Mouse (Mus musculus) stomach, postnatal 0 days (tissue): ENCODE measurements around the gene Slc17a8. TPM values are rescaled to one million over a fixed set of nuclear protein-coding genes. Genes with fewer than 3 reads are reported as not detected.

Experiments
- ATAC-seq: fragments of 200-750 bp; cut with Nextera tagmentation; 2 replicates; pipeline ENCODE4 v1.8.0; 2017; ENCODE audit not compliant: low FRiP score, low TSS enrichment
- DNase-seq: peaks from one replicate; pipeline ENCODE4 v3.0.0-alpha.2; 2016; ENCODE audit warnings: low spot score
- H3K27ac ChIP-seq: fragments of 300-500 bp; sonication (generic); replicated peaks from 2 replicates; pipeline ENCODE4 v1.5.1; 2014; ENCODE audit warnings: mild to moderate bottlenecking, control low read depth
- H3K27me3 ChIP-seq: fragments of 300-500 bp; sonication (generic); 2 replicates; pipeline ENCODE4 v1.6.1; 2014; ENCODE audit warnings: low read length; ENCODE audit not compliant: control insufficient read depth, insufficient read depth
- H3K36me3 ChIP-seq: fragments of 300-500 bp; sonication (generic); 2 replicates; pipeline ENCODE4 v1.6.1; 2014; ENCODE audit warnings: low read length, mixed read lengths; ENCODE audit not compliant: control insufficient read depth, insufficient read depth
- H3K4me1 ChIP-seq: fragments of 300-500 bp; sonication (generic); replicated peaks from 2 replicates; pipeline ENCODE4 v1.6.1; 2014; ENCODE audit warnings: antibody characterized with exemption; ENCODE audit not compliant: control insufficient read depth, insufficient read depth
- H3K4me2 ChIP-seq: fragments of 300-500 bp; sonication (generic); replicated peaks from 2 replicates; pipeline ENCODE4 v1.6.1; 2014; ENCODE audit warnings: low read depth, mild to moderate bottlenecking, control low read depth, moderate library complexity
- H3K4me3 ChIP-seq: fragments of 300-500 bp; sonication (generic); 2 replicates; pipeline ENCODE4 v1.5.1; 2014; ENCODE audit warnings: low read depth, low read length, control low read depth
- H3K9ac ChIP-seq: fragments of 300-500 bp; sonication (generic); 2 replicates; pipeline ENCODE4 v1.6.1; 2014; ENCODE audit warnings: mild to moderate bottlenecking, low read length, control low read depth, mixed read lengths
- H3K9me3 ChIP-seq: fragments of 300-500 bp; sonication (generic); 2 replicates; pipeline ENCODE4 v1.6.1; 2016; ENCODE audit warnings: low read length; ENCODE audit not compliant: control insufficient read depth
- CTCF ChIP-seq: IDR thresholded peaks from 2 replicates; pipeline ENCODE4 v1.5.1; 2016; ENCODE audit warnings: antibody characterized with exemption, low read depth, mild to moderate bottlenecking, moderate library complexity
- EP300 ChIP-seq: optimal IDR thresholded peaks from 2 replicates; pipeline ENCODE3; 2016; ENCODE audit warnings: antibody characterized with exemption
- WGBS: fragments of 180-500 bp; shearing (Covaris S2); extraction: QIAGEN DNeasy Blood & Tissue Kit; methylation state at CpG from one replicate; pipeline ENCODE4 v1.1.7; 2014; 5-methylcytosine and 5-hydroxymethylcytosine counted together
- polyA plus RNA-seq: library from polyadenylated mRNA; unstranded; fragments of >200 nt; fragmentation: Nextera tagmentation; extraction: Ambion mirVana; gene quantifications from 2 replicates; pipeline ENCODE4 v1.2.1, GENCODE M21; 2015

Gene Slc17a8
- polyA plus RNA-seq, 1 experiment from 2014 or later = not detected

DNA sequence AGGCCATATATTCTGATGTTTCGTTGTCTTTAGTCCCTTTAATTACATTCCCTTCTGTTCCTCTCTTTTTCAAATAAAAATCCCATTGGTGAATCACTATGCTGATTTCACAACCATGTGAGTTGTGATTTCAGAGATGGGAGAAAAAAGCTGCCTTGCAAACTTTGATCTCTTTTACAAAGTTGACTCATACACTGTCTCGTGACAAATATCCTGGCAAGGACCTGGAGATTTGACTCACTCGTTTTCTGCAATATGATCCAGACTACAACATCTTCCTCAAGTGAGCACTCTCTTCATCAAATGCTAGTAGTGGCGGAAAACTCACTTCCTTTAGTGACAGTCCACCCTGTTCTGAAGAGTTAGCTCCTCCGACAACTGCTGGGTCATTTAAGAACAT is 21.7 kb downstream of the Slc17a8 start:
- ATAC-seq (no peak), DNase-seq (no peak)
- H3K9ac ChIP-seq = no peak overlapping the region
- no peak overlapping the region for H3K4me3 ChIP-seq
- TF ChIP-seq CTCF (no peak), EP300 (no peak)
- H3K4me1 ChIP-seq = no peaks in the 10 kb centered on the region
- no peaks in the 10 kb centered on the region for H3K9me3 ChIP-seq
- WGBS = 52% methylated on average over 5 of the region's 5 CpGs
- no peak overlapping the region for H3K27ac ChIP-seq
- H3K36me3 ChIP-seq = no peaks in the 10 kb centered on the region
- no peak overlapping the region for H3K4me2 ChIP-seq
- no peaks in the 10 kb centered on the region for H3K27me3 ChIP-seq

DNA sequence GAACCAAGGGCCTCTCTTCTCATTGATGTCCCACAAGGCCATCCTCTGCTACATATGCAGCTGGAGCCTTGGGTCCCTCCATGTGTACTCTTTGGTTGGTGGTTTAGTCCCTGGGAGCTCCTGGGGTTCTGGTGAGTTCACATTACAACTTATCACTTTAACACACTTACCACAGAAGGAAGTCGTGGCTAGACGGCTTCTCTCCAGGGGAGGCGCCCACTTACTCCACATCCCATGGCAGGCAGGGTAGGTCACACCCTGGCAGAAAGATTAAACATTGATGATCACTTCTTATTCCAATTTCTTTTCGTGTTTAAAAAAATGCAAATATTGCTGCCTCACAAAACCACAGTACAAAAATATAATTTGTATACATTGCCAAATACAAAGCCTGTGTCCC is 23.8 kb downstream of the Slc17a8 start:
- H3K9ac ChIP-seq = no peak overlapping the region
- no peak for TF ChIP-seq CTCF
- no peak for TF ChIP-seq EP300
- H3K27me3 ChIP-seq = no peaks in the 10 kb centered on the region
- no peak overlapping the region for H3K4me3 ChIP-seq
- no peak overlapping the region for H3K4me2 ChIP-seq
- ATAC-seq = no peak
- no peak for DNase-seq
- no peak overlapping the region for H3K27ac ChIP-seq
- no peaks in the 10 kb centered on the region for H3K9me3 ChIP-seq
- no peaks in the 10 kb centered on the region for H3K36me3 ChIP-seq
- H3K4me1 ChIP-seq = no peaks in the 10 kb centered on the region
- 69% methylated on average over 4 of the region's 4 CpGs for WGBS

DNA sequence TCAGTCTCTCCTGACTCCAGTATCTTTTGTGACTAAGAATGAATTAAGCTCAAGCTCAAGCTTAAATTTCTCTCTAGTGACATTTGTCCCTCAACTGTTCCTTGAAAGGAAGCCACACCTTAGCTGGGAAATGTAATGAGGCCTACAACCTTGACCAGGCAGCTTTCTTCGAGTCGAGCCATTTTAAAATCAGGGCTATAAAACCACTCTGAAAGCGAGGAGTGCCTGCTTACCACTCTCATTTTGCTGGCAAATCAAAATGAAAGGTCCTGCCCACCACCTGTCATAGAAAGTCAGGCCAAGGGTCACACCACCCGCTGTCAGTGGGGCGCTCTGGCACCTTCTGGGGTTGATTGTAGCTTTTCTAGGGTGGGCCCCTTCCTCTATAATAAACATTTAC is 25.1 kb downstream of the Slc17a8 start:
- Histone ChIP-seq H3K4me1 (no peaks in the 10 kb centered on the region), H3K4me2 (no peak overlapping the region), H3K36me3 (no peaks in the 10 kb centered on the region), H3K9ac (no peak overlapping the region), H3K27me3 (no peaks in the 10 kb centered on the region), H3K9me3 (no peaks in the 10 kb centered on the region), H3K4me3 (no peak overlapping the region), H3K27ac (no peak overlapping the region)
- no peak for DNase-seq
- no peak for ATAC-seq
- TF ChIP-seq CTCF (no peak), EP300 (no peak)
- 86% methylated on average over 5 of the region's 5 CpGs for WGBS

DNA sequence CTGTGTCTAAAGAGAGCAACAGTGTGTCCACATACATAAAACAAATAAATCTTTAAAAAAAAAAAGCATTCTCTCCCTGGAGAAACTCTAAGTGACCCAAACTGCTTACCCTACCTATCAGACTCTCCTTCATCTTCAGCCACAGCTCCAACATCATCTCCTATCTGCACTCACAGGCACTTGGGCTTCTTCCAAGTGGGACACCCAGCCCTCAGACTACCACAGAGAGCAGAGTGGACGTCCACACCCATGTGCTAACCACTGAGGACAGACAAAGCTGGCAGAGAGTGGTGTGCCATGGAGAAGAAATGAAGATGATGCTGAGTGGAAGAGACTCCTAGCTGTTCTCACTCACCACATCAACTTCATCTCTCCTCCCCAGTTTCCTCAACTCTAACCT is 25.5 kb downstream of the Slc17a8 start:
- ATAC-seq = no peak
- no peak for DNase-seq
- H3K4me2 ChIP-seq = no peak overlapping the region
- 61% methylated on average over 1 of the region's 1 CpGs for WGBS
- no peaks in the 10 kb centered on the region for H3K4me1 ChIP-seq
- H3K4me3 ChIP-seq = no peak overlapping the region
- H3K9me3 ChIP-seq = no peaks in the 10 kb centered on the region
- TF ChIP-seq EP300 = no peak
- no peak for TF ChIP-seq CTCF
- H3K36me3 ChIP-seq = no peaks in the 10 kb centered on the region
- H3K9ac ChIP-seq = no peak overlapping the region
- no peak overlapping the region for H3K27ac ChIP-seq
- no peaks in the 10 kb centered on the region for H3K27me3 ChIP-seq

DNA sequence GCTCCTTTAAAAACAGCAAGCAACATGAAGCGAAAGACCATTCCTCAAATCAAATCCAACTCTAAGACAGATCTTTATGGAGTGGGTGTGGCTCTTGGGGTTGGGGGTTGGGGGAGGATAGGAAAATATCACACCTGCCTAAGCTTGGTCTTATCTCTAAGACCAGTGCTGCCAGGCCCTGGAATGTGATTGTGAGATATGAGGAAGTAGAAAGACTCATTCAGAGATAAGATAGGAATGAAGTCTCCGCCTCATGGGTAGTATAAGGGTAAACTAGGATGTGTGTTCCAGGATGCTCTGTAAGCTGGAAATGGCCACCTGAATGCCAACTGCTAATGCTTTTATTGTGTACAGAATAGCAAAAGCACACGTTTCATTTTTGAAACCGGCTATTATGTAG is 26.7 kb downstream of the Slc17a8 start:
- Histone ChIP-seq H3K27me3 (no peaks in the 10 kb centered on the region), H3K9me3 (no peaks in the 10 kb centered on the region), H3K27ac (no peak overlapping the region), H3K36me3 (no peaks in the 10 kb centered on the region), H3K4me1 (no peaks in the 10 kb centered on the region), H3K4me3 (no peak overlapping the region), H3K4me2 (no peak overlapping the region), H3K9ac (no peak overlapping the region)
- no peak for TF ChIP-seq EP300
- no peak for TF ChIP-seq CTCF
- DNase-seq = no peak
- 59% methylated on average over 4 of the region's 4 CpGs for WGBS
- no peak for ATAC-seq

DNA sequence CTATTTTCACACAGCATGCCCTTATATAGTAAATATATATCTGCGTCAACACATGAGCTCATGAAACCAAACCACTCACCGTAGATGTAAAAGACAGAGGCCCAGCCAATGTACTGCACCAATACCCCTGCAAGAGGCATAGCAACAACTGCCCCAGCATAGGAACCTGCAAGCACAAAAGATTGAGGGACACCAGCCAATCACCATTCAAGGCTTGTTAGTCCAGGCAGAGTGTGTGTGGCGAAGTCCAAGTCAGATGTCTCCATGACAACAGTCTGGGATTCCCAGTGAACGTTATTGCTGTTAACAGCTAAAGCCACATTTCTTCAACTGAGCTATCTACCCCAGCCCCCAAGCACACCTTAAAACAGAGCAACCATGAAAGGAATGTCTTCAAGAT is 28.3 kb downstream of the Slc17a8 start:
- 65% methylated on average over 4 of the region's 4 CpGs for WGBS
- DNase-seq (no peak), ATAC-seq (no peak)

More for the DNA sequence above, 28.3 kb downstream of the Slc17a8 start:
- TF ChIP-seq EP300 (no peak), CTCF (no peak)
- no peaks in the 10 kb centered on the region for H3K36me3 ChIP-seq
- H3K4me1 ChIP-seq = no peaks in the 10 kb centered on the region
- H3K9me3 ChIP-seq = no peaks in the 10 kb centered on the region
- no peak overlapping the region for H3K9ac ChIP-seq
- H3K4me2 ChIP-seq = no peak overlapping the region
- H3K4me3 ChIP-seq = no peak overlapping the region
- no peaks in the 10 kb centered on the region for H3K27me3 ChIP-seq
- H3K27ac ChIP-seq = no peak overlapping the region
